Mouse (Mus musculus) spleen, adult 2 months (tissue): ENCODE measurements around the gene Pitpnm2.

Source experiments
- CTCF ChIP-seq: fragments of 200-500 bp; IDR thresholded peaks from 2 replicates; pipeline ENCODE4 v1.5.1; 2011; ENCODE audit warnings: mild to moderate bottlenecking, inconsistent platforms; ENCODE audit not compliant: insufficient read depth, insufficient read length, insufficient replicate concordance; ENCODE audit errors: extremely low read depth
- POLR2A ChIP-seq: fragments of 200-500 bp; IDR thresholded peaks from 2 replicates; pipeline ENCODE4 v1.6.1; 2011; ENCODE audit warnings: low read depth, low read length, inconsistent platforms

DNA sequence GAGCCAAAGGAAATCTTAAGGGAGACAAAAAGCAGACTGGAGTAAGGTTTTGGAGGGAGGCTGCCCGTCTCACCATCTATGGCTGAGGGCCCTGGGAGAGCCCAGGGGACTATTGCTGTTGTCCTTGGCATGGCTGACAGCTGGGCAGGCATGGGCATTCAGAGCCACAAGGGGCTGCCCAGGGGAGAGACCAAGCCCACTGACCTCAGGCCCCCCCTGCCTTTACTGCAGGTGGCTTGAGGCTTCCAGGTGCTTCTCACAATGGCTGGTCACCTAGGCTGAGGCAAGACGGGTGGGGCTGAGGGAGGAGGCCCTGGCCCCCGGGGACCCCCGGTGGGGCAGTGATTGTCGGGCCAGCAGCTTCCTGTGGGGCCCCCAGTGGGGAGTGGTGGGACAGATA lies 130.4 kb downstream of the Pitpnm2 start:
- TF ChIP-seq CTCF (no peak), POLR2A (no peak)
